Mouse (Mus musculus): ENCODE results near the gene Gm20431. TPM values are rescaled to one million over a fixed set of nuclear protein-coding genes. Genes with fewer than 3 reads are reported as not detected.
"Not testable (repeated sequence)": the region's sequence is repeated elsewhere in the genome, so short reads cannot be mapped to it uniquely, and the experiment has no call there.

Gene Gm20431
- total and polyA plus RNA-seq, 2 experiments from 2014 or later, result 9.8 to 10.7 TPM

- no peaks in the 10 kb centered on the region for H3K27me3 ChIP-seq (ENCODE audit: insufficient read depth, low read length)
- ATAC-seq (no peak), DNase-seq (ENCODE audit: low spot score) (no peak)
- no peaks in the 10 kb centered on the region for H3K9me3 ChIP-seq (ENCODE audit: low read length)
- WGBS, result 84% methylated on average over 16 of the region's 16 CpGs
- H3K4me3 ChIP-seq (ENCODE audit: low read length), result no peak overlapping the region
- no peaks in the 10 kb centered on the region; the same call in 1 of the 2 replicates for H3K36me3 ChIP-seq (ENCODE audit: insufficient read depth, low read length)
- no peak overlapping the region for H3K27ac ChIP-seq
- H3K4me2 ChIP-seq (ENCODE audit: low read depth, low read length), result no peak overlapping the region
- no peak for TF ChIP-seq CTCF (IDR thresholded peaks at IDR 0.05; ENCODE audit: low read depth)
- peaks cover 12% of the 10 kb centered on the region; the same call in 1 of the 2 replicates for H3K4me1 ChIP-seq (ENCODE audit: insufficient read depth, low read length)
- H3K9ac ChIP-seq (replicated peaks; ENCODE audit: low read length), result no peak overlapping the region
Measured at GRCm38 (mm10) chr2:167656629-167657478, 4.4 kb downstream of the Gm20431 start.

GRCm38 (mm10) chr2:167654911-167655600 lies 6.2 kb downstream of the Gm20431 start:
- Histone ChIP-seq H3K4me2 (ENCODE audit: low read depth, low read length) (no peak overlapping the region), H3K27ac (no peak overlapping the region), H3K27me3 (ENCODE audit: insufficient read depth, low read length) (no peaks in the 10 kb centered on the region), H3K36me3 (ENCODE audit: insufficient read depth, low read length) (no peaks in the 10 kb centered on the region; the same call in 1 of the 2 replicates), H3K9ac (replicated peaks; ENCODE audit: low read length) (no peak overlapping the region), H3K9me3 (ENCODE audit: low read length) (no peaks in the 10 kb centered on the region), H3K4me1 (ENCODE audit: insufficient read depth, low read length) (peaks cover 9% of the 10 kb centered on the region; the same call in 1 of the 2 replicates), H3K4me3 (ENCODE audit: low read length) (no peak overlapping the region)
- no peak for ATAC-seq
- no peak for TF ChIP-seq CTCF (IDR thresholded peaks at IDR 0.05; ENCODE audit: low read depth)
- WGBS, result 86% methylated on average over 10 of the region's 10 CpGs
- no peak for DNase-seq (ENCODE audit: low spot score)

- Histone ChIP-seq H3K27ac (no peak overlapping the region), H3K27me3 (ENCODE audit: insufficient read depth, low read length) (no peaks in the 10 kb centered on the region), H3K9ac (replicated peaks; ENCODE audit: low read length) (no peak overlapping the region), H3K4me2 (ENCODE audit: low read depth, low read length) (no peak overlapping the region), H3K9me3 (ENCODE audit: low read length) (no peaks in the 10 kb centered on the region), H3K36me3 (ENCODE audit: insufficient read depth, low read length) (no peaks in the 10 kb centered on the region; the same call in 1 of the 2 replicates), H3K4me1 (ENCODE audit: insufficient read depth, low read length) (no peaks in the 10 kb centered on the region), H3K4me3 (ENCODE audit: low read length) (no peak overlapping the region)
- no peak for ATAC-seq
- no peak for TF ChIP-seq CTCF (IDR thresholded peaks at IDR 0.05; ENCODE audit: low read depth)
- 80% methylated on average over 7 of the region's 7 CpGs for WGBS
- DNase-seq (ENCODE audit: low spot score), result no peak
Measured at GRCm38 (mm10) chr2:167652694-167653093, 8.6 kb downstream of the Gm20431 start.

- no peaks in the 10 kb centered on the region; the same call in 1 of the 2 replicates for H3K36me3 ChIP-seq (ENCODE audit: insufficient read depth, low read length)
- H3K4me1 ChIP-seq (ENCODE audit: insufficient read depth, low read length), result no peaks in the 10 kb centered on the region
- no peak overlapping the region for H3K4me2 ChIP-seq (ENCODE audit: low read depth, low read length)
- ATAC-seq (peak; percentile 75), DNase-seq (ENCODE audit: low spot score) (peak; percentile 37)
- 68% methylated on average over 9 of the region's 9 CpGs for WGBS
- no peak for TF ChIP-seq CTCF (IDR thresholded peaks at IDR 0.05; ENCODE audit: low read depth)
- no peak overlapping the region for H3K4me3 ChIP-seq (ENCODE audit: low read length)
- peak overlapping the region; percentile 48; the same call in 1 of the 2 replicates for H3K27ac ChIP-seq
- H3K27me3 ChIP-seq (ENCODE audit: insufficient read depth, low read length), result no peaks in the 10 kb centered on the region
- H3K9me3 ChIP-seq (ENCODE audit: low read length), result no peaks in the 10 kb centered on the region
- H3K9ac ChIP-seq (replicated peaks; ENCODE audit: low read length), result 0 out of 2 replicates have a peak overlapping the region, but pooled peaks have one; percentile 17
Measured at GRCm38 (mm10) chr2:167651622-167652021, 9.7 kb downstream of the Gm20431 start.

GRCm38 (mm10) chr2:167649290-167650032 lies 11.8 kb downstream of the Gm20431 start:
- ATAC-seq (no peak), DNase-seq (ENCODE audit: low spot score) (no peak)
- no peak overlapping the region for H3K4me3 ChIP-seq (ENCODE audit: low read length)
- H3K36me3 ChIP-seq (ENCODE audit: insufficient read depth, low read length), result no peaks in the 10 kb centered on the region; the same call in 1 of the 2 replicates
- WGBS, result 85% methylated on average over 12 of the region's 12 CpGs
- H3K9me3 ChIP-seq (ENCODE audit: low read length), result no peaks in the 10 kb centered on the region
- no peaks in the 10 kb centered on the region for H3K27me3 ChIP-seq (ENCODE audit: insufficient read depth, low read length)
- H3K27ac ChIP-seq, result no peak overlapping the region
- no peak overlapping the region for H3K9ac ChIP-seq (replicated peaks; ENCODE audit: low read length)
- no peak for TF ChIP-seq CTCF (IDR thresholded peaks at IDR 0.05; ENCODE audit: low read depth)
- H3K4me2 ChIP-seq (ENCODE audit: low read depth, low read length), result no peak overlapping the region
- no peaks in the 10 kb centered on the region for H3K4me1 ChIP-seq (ENCODE audit: insufficient read depth, low read length)

GRCm38 (mm10) chr2:167646411-167646810 lies 14.9 kb downstream of the Gm20431 start:
- peak; percentile 51 for TF ChIP-seq CTCF (IDR thresholded peaks at IDR 0.05; ENCODE audit: low read depth)
- DNase-seq (ENCODE audit: low spot score) (peak; percentile 35), ATAC-seq (no peak)
- Histone ChIP-seq H3K27ac (no peak overlapping the region), H3K9ac (replicated peaks; ENCODE audit: low read length) (no peak overlapping the region), H3K9me3 (ENCODE audit: low read length) (no peaks in the 10 kb centered on the region), H3K27me3 (ENCODE audit: insufficient read depth, low read length) (no peaks in the 10 kb centered on the region), H3K4me1 (ENCODE audit: insufficient read depth, low read length) (no peaks in the 10 kb centered on the region), H3K4me2 (ENCODE audit: low read depth, low read length) (no peak overlapping the region), H3K4me3 (ENCODE audit: low read length) (no peak overlapping the region), H3K36me3 (ENCODE audit: insufficient read depth, low read length) (no peaks in the 10 kb centered on the region)
- 55% methylated on average over 4 of the region's 4 CpGs for WGBS

GRCm38 (mm10) chr2:167643356-167644052 lies 17.8 kb downstream of the Gm20431 start:
- DNase-seq (ENCODE audit: low spot score); H3K27ac ChIP-seq; H3K4me3 ChIP-seq (ENCODE audit: low read length); ATAC-seq; H3K9me3 ChIP-seq (ENCODE audit: low read length); H3K4me2 ChIP-seq (ENCODE audit: low read depth, low read length); H3K9ac ChIP-seq (replicated peaks; ENCODE audit: low read length); H3K36me3 ChIP-seq (ENCODE audit: insufficient read depth, low read length); H3K4me1 ChIP-seq (ENCODE audit: insufficient read depth, low read length); H3K27me3 ChIP-seq (ENCODE audit: insufficient read depth, low read length): not testable (repeated sequence)
- 84% methylated on average over 13 of the region's 13 CpGs for WGBS
